Mouse (Mus musculus): ENCODE data around the gene Exoc3l2. TPM values are rescaled to one million over a fixed set of nuclear protein-coding genes. Genes with fewer than 3 reads are reported as not detected.

The Exoc3l2 gene
- 41.6 and 46.6 TPM in 2 replicates for polyA plus RNA-seq (2012; rRNA removed)

GRCm38 (mm10) chr7:19462884-19463381 lies at the start of gene Exoc3l2:
Gene Exoc3l2, plus strand, starts transcription at chr7:19463331.
- Histone ChIP-seq H3K4me3 (ENCODE audit: insufficient read depth, low read depth, low read length) (peak within 1 kb of the TSS; percentile 54), H3K4me1 (ENCODE audit: control insufficient read depth, insufficient read depth, low read length) (no peaks in the 10 kb centered on the region), H3K27me3 (replicated peaks; ENCODE audit: control insufficient read depth, insufficient read depth, low read length) (no peaks in the 10 kb centered on the region), H3K27ac (ENCODE audit: insufficient read depth, low read depth, low read length) (peak within 1 kb of the TSS; percentile 89), H3K36me3 (ENCODE audit: control insufficient read depth, insufficient read depth, low read length) (no peaks in the 10 kb centered on the region)
- 60% methylated on average over 6 of the region's 6 CpGs for WGBS
- TF ChIP-seq POLR2A (IDR thresholded peaks at IDR 0.05; ENCODE audit: low read depth, low read length), result no peak
- DNase-seq, result peak; percentile 73

- Histone ChIP-seq H3K4me1 (ENCODE audit: control insufficient read depth, insufficient read depth, low read length) (no peaks in the 10 kb centered on the region), H3K36me3 (ENCODE audit: control insufficient read depth, insufficient read depth, low read length) (no peaks in the 10 kb centered on the region), H3K4me3 (ENCODE audit: insufficient read depth, low read depth, low read length) (no peak overlapping the region), H3K27me3 (replicated peaks; ENCODE audit: control insufficient read depth, insufficient read depth, low read length) (no peaks in the 10 kb centered on the region), H3K27ac (ENCODE audit: insufficient read depth, low read depth, low read length) (no peak overlapping the region)
- TF ChIP-seq POLR2A (IDR thresholded peaks at IDR 0.05; ENCODE audit: low read depth, low read length), result no peak
- TF ChIP-seq CTCF (conservative IDR thresholded peaks at IDR 0.05; ENCODE audit: insufficient read depth, insufficient read length, low read depth, low read length), result no peak
- no peak for DNase-seq
- 69% methylated on average over 3 of the region's 3 CpGs for WGBS
These were observed 49.6 kb upstream of the Exoc3l2 start for GRCm38 (mm10) chr7:19413525-19413924.

- Histone ChIP-seq H3K27ac (ENCODE audit: insufficient read depth, low read depth, low read length) (no peak overlapping the region), H3K4me3 (ENCODE audit: insufficient read depth, low read depth, low read length) (no peak overlapping the region)
- WGBS, result 65% methylated on average over 15 of the region's 15 CpGs
These were observed 46.5 kb upstream of the Exoc3l2 start for GRCm38 (mm10) chr7:19416590-19416989.

GRCm38 (mm10) chr7:19420121-19420520 lies 43.0 kb upstream of the Exoc3l2 start:
- no peak overlapping the region for H3K27ac ChIP-seq (ENCODE audit: insufficient read depth, low read depth, low read length)
- H3K36me3 ChIP-seq (ENCODE audit: control insufficient read depth, insufficient read depth, low read length), result no peaks in the 10 kb centered on the region
- TF ChIP-seq POLR2A (IDR thresholded peaks at IDR 0.05; ENCODE audit: low read depth, low read length) (no peak), CTCF (conservative IDR thresholded peaks at IDR 0.05; ENCODE audit: insufficient read depth, insufficient read length, low read depth, low read length) (no peak)
- H3K27me3 ChIP-seq (replicated peaks; ENCODE audit: control insufficient read depth, insufficient read depth, low read length), result no peaks in the 10 kb centered on the region
- DNase-seq, result no peak
- H3K4me3 ChIP-seq (ENCODE audit: insufficient read depth, low read depth, low read length), result 0 out of 2 replicates have a peak overlapping the region, but pooled peaks have one; percentile 20
- H3K4me1 ChIP-seq (ENCODE audit: control insufficient read depth, insufficient read depth, low read length), result no peaks in the 10 kb centered on the region
- WGBS, result 2% methylated on average over 28 of the region's 28 CpGs

More at GRCm38 (mm10) chr7:19416590-19416989, 46.5 kb upstream of the Exoc3l2 start:
- Histone ChIP-seq H3K36me3 (ENCODE audit: control insufficient read depth, insufficient read depth, low read length) (no peaks in the 10 kb centered on the region), H3K4me1 (ENCODE audit: control insufficient read depth, insufficient read depth, low read length) (no peaks in the 10 kb centered on the region), H3K27me3 (replicated peaks; ENCODE audit: control insufficient read depth, insufficient read depth, low read length) (no peaks in the 10 kb centered on the region)
- TF ChIP-seq CTCF (conservative IDR thresholded peaks at IDR 0.05; ENCODE audit: insufficient read depth, insufficient read length, low read depth, low read length) (no peak), POLR2A (IDR thresholded peaks at IDR 0.05; ENCODE audit: low read depth, low read length) (no peak)
- no peak for DNase-seq

GRCm38 (mm10) chr7:19420821-19421636 lies 42.1 kb upstream of the Exoc3l2 start:
- WGBS, result 11% methylated on average over 43 of the region's 43 CpGs
- Histone ChIP-seq H3K27me3 (replicated peaks; ENCODE audit: control insufficient read depth, insufficient read depth, low read length) (no peaks in the 10 kb centered on the region), H3K4me1 (ENCODE audit: control insufficient read depth, insufficient read depth, low read length) (no peaks in the 10 kb centered on the region), H3K36me3 (ENCODE audit: control insufficient read depth, insufficient read depth, low read length) (no peaks in the 10 kb centered on the region; the same call in 1 of the 2 replicates), H3K27ac (ENCODE audit: insufficient read depth, low read depth, low read length) (no peak overlapping the region), H3K4me3 (ENCODE audit: insufficient read depth, low read depth, low read length) (peak overlapping the region; percentile 43)
- peak; percentile 95 for DNase-seq
- no peak for TF ChIP-seq POLR2A (IDR thresholded peaks at IDR 0.05; ENCODE audit: low read depth, low read length)
- no peak for TF ChIP-seq CTCF (conservative IDR thresholded peaks at IDR 0.05; ENCODE audit: insufficient read depth, insufficient read length, low read depth, low read length)

- Histone ChIP-seq H3K4me1 (ENCODE audit: control insufficient read depth, insufficient read depth, low read length) (no peaks in the 10 kb centered on the region), H3K27me3 (replicated peaks; ENCODE audit: control insufficient read depth, insufficient read depth, low read length) (no peaks in the 10 kb centered on the region), H3K36me3 (ENCODE audit: control insufficient read depth, insufficient read depth, low read length) (no peaks in the 10 kb centered on the region; the same call in 1 of the 2 replicates), H3K27ac (ENCODE audit: insufficient read depth, low read depth, low read length) (no peak overlapping the region), H3K4me3 (ENCODE audit: insufficient read depth, low read depth, low read length) (no peak overlapping the region)
- no peak for DNase-seq
- WGBS, result 81% methylated on average over 3 of the region's 3 CpGs
- TF ChIP-seq CTCF (conservative IDR thresholded peaks at IDR 0.05; ENCODE audit: insufficient read depth, insufficient read length, low read depth, low read length) (no peak), POLR2A (IDR thresholded peaks at IDR 0.05; ENCODE audit: low read depth, low read length) (no peak)
These were observed 40.0 kb upstream of the Exoc3l2 start for GRCm38 (mm10) chr7:19423083-19423482.

GRCm38 (mm10) chr7:19424051-19424450 lies 39.1 kb upstream of the Exoc3l2 start:
- Histone ChIP-seq H3K36me3 (ENCODE audit: control insufficient read depth, insufficient read depth, low read length) (no peaks in the 10 kb centered on the region; the same call in 1 of the 2 replicates), H3K27me3 (replicated peaks; ENCODE audit: control insufficient read depth, insufficient read depth, low read length) (no peaks in the 10 kb centered on the region), H3K4me1 (ENCODE audit: control insufficient read depth, insufficient read depth, low read length) (no peaks in the 10 kb centered on the region), H3K27ac (ENCODE audit: insufficient read depth, low read depth, low read length) (no peak overlapping the region), H3K4me3 (ENCODE audit: insufficient read depth, low read depth, low read length) (no peak overlapping the region)
- no peak for DNase-seq
- TF ChIP-seq POLR2A (IDR thresholded peaks at IDR 0.05; ENCODE audit: low read depth, low read length) (no peak), CTCF (conservative IDR thresholded peaks at IDR 0.05; ENCODE audit: insufficient read depth, insufficient read length, low read depth, low read length) (no peak)
- 56% methylated on average over 4 of the region's 4 CpGs for WGBS

All from kidney, adult 2 months (tissue).